Mouse (Mus musculus) liver, postnatal 0 days (tissue): ENCODE results near the gene Inmt.

Experiments used
- CTCF ChIP-seq: sonication (generic); IDR thresholded peaks from 2 replicates; pipeline ENCODE4 v1.5.1; 2016; ENCODE audit warnings: antibody characterized with exemption, low read depth
- EP300 ChIP-seq: IDR thresholded peaks from 2 replicates; pipeline ENCODE4 v1.6.1; 2016; ENCODE audit warnings: antibody characterized with exemption, low read depth, mild to moderate bottlenecking

DNA sequence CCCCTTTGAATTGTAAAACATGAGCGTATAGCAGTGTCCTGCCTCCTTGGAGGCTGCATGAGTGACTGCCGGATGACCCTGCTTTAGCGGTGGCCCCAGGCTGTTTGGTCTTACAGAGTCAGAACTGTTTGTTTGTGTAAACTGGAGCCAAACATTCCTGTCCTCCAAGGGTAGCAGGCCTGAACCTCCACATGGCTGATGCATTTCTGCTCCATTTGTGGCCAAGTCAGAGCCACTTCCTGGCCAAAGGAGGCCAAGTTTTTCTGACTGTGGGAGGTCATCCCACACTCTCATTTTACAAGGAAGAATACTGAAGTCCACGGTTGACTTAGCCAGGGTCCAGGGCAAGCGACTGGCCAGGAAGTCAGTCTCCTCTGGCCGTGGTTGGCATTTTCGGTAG is 4.7 kb upstream of the Inmt start:
- TF ChIP-seq CTCF: no peak
- no peak for TF ChIP-seq EP300
